Mouse (Mus musculus): ENCODE results near the gene Scap.

GRCm38 (mm10) chr9:110388011-110388410, 54.9 kb downstream of the Scap start:
- TF ChIP-seq CTCF (IDR thresholded peaks at IDR 0.05; ENCODE audit: insufficient read depth, low read depth, low read length) (no peak), POLR2A (IDR thresholded peaks at IDR 0.05; ENCODE audit: insufficient read depth, low read depth, low read length) (no peak)

All from olfactory bulb, adult 2 months (tissue).